ENCODE assay signal across 31 mouse cellular contexts in genomic region chr5:70501385-70501784, GRCm38 (mm10).
DNase-seq lines count a peak whose midpoint lies in the region; ATAC-seq lines count a peak whose summit lies in the region.
"Had no signal": no experiment of that assay in that cellular context is flagged by ENCODE, and none has a peak within 500 bp of the region (broad histone marks: within the 10 kb centered on the region; RNA-seq: fewer than 3 reads in every experiment).

No protein-coding gene starts in this region.

- H3K9ac ChIP-seq in forebrain, embryonic 15.5 days (replicated peaks), result no peak overlapping the region
- no peak overlapping the region for H3K9ac ChIP-seq in forebrain, embryonic 12.5 days
- no peak overlapping the region for H3K9ac ChIP-seq in kidney, embryonic 15.5 days
- H3K9ac ChIP-seq: embryonic facial prominence, embryonic 13.5 days; heart, embryonic 13.5 days; hindbrain, embryonic 14.5 days had no signal

- 0 out of 2 replicates have a peak, but pooled peaks have one; percentile 51 for ATAC-seq in forebrain, embryonic 15.5 days (replicated peaks)
- ATAC-seq in forebrain, embryonic 12.5 days (ENCODE audit: low FRiP score), result no peak
- no peak for ATAC-seq in kidney, embryonic 15.5 days (replicated peaks; ENCODE audit: low FRiP score)
- ATAC-seq: activated CD4-positive, CD25-positive, alpha-beta regulatory T cell, adult 4 months; CD4-positive, CD25-positive, alpha-beta regulatory T cell, adult 4 months; hindbrain, postnatal 0 days; inflammation-experienced regulatory T-cells, adult 6 months; intestine, embryonic 16.5 days had no signal

- H3K27me3 ChIP-seq in forebrain, embryonic 15.5 days, result no peaks in the 10 kb centered on the region
- H3K27me3 ChIP-seq in forebrain, embryonic 12.5 days, result no peaks in the 10 kb centered on the region
- no peaks in the 10 kb centered on the region for H3K27me3 ChIP-seq in kidney, embryonic 15.5 days
- H3K27me3 ChIP-seq: embryonic facial prominence, embryonic 13.5 days; heart, embryonic 13.5 days had no signal

- WGBS in forebrain, embryonic 15.5 days, result 40% methylated on average over 1 of the region's 1 CpGs
- WGBS in forebrain, embryonic 12.5 days, result 87% methylated on average over 1 of the region's 1 CpGs
- WGBS in kidney, embryonic 15.5 days, result 76% methylated on average over 1 of the region's 1 CpGs

- no peaks in the 10 kb centered on the region for H3K9me3 ChIP-seq in forebrain, embryonic 15.5 days
- no peaks in the 10 kb centered on the region for H3K9me3 ChIP-seq in forebrain, embryonic 12.5 days
- no peaks in the 10 kb centered on the region for H3K9me3 ChIP-seq in kidney, embryonic 15.5 days (replicated peaks)
- H3K9me3 ChIP-seq: embryonic facial prominence, embryonic 10.5 days; embryonic facial prominence, embryonic 13.5 days; heart, embryonic 10.5 days; heart, embryonic 13.5 days had no signal

- H3K4me1 ChIP-seq in forebrain, embryonic 15.5 days, result no peaks in the 10 kb centered on the region
- H3K4me1 ChIP-seq in forebrain, embryonic 12.5 days, result no peaks in the 10 kb centered on the region
- no peaks in the 10 kb centered on the region for H3K4me1 ChIP-seq in kidney, embryonic 15.5 days
- H3K4me1 ChIP-seq: embryonic facial prominence, embryonic 10.5 days; embryonic facial prominence, embryonic 13.5 days; heart, embryonic 10.5 days; heart, embryonic 13.5 days had no signal

- no peak overlapping the region for H3K4me3 ChIP-seq in forebrain, embryonic 15.5 days
- no peak overlapping the region for H3K4me3 ChIP-seq in forebrain, embryonic 12.5 days (replicated peaks)
- no peak overlapping the region for H3K4me3 ChIP-seq in kidney, embryonic 15.5 days (replicated peaks)
- H3K4me3 ChIP-seq: embryonic facial prominence, embryonic 10.5 days; embryonic facial prominence, embryonic 13.5 days; erythroblast, embryonic 14.5 days; heart, adult 2 months; heart, embryonic 10.5 days; heart, embryonic 13.5 days had no signal

- DNase-seq in layer of hippocampus, adult 9-11 months, result peak; percentile 10
- DNase-seq in layer of hippocampus, postnatal 10 days (ENCODE audit: low spot score in 2 of 2), result no peak
- DNase-seq in brain, embryonic 18.5 days (ENCODE audit: low read depth, low spot score), result peak; percentile 67
- DNase-seq in telencephalon, adult 2 months (ENCODE audit: low read depth, low spot score), result peak; percentile 47
- DNase-seq in left cerebral cortex, postnatal 4 days, result no peak
- DNase-seq: adrenal gland, adult 8-10 months; adrenal gland, postnatal 25 days; cerebellum, adult 11-12 months; cerebellum, adult 8-10 months; cerebellum, postnatal 10 days; cerebellum, postnatal 36 days; embryo, embryonic 11 days; gastrocnemius, postnatal 10 days; gastrocnemius, postnatal 36 days; heart, adult 2 months; heart, postnatal 14 days; heart, postnatal 4 days had no signal

- no peak overlapping the region for H3K4me2 ChIP-seq in forebrain, embryonic 15.5 days (replicated peaks)
- H3K4me2 ChIP-seq in forebrain, embryonic 12.5 days, result no peak overlapping the region
- no peak overlapping the region for H3K4me2 ChIP-seq in kidney, embryonic 15.5 days
- H3K4me2 ChIP-seq: embryonic facial prominence, embryonic 13.5 days; heart, embryonic 13.5 days; hindbrain, embryonic 14.5 days had no signal

- no peaks in the 10 kb centered on the region for H3K36me3 ChIP-seq in forebrain, embryonic 15.5 days
- no peaks in the 10 kb centered on the region for H3K36me3 ChIP-seq in forebrain, embryonic 12.5 days (replicated peaks)
- no peaks in the 10 kb centered on the region for H3K36me3 ChIP-seq in kidney, embryonic 15.5 days
- H3K36me3 ChIP-seq: embryonic facial prominence, embryonic 10.5 days; embryonic facial prominence, embryonic 13.5 days; heart, embryonic 10.5 days; heart, embryonic 13.5 days had no signal

- H3K27ac ChIP-seq in forebrain, embryonic 15.5 days (replicated peaks), result no peak overlapping the region
- H3K27ac ChIP-seq in forebrain, embryonic 12.5 days, result no peak overlapping the region
- H3K27ac ChIP-seq in kidney, embryonic 15.5 days, result no peak overlapping the region
- H3K27ac ChIP-seq: embryonic facial prominence, embryonic 10.5 days; embryonic facial prominence, embryonic 13.5 days; heart, adult 2 months; heart, embryonic 10.5 days; heart, embryonic 13.5 days; hindbrain, embryonic 14.5 days; hindbrain, postnatal 0 days had no signal

- intact Hi-C loops in left cerebral cortex, postnatal 4 days (cut with DNase I), result no loop called here

Comparison
In these comparisons a context has a peak if more than half of its experiments do, and no peak if none do; other contexts are left out.
1. DNase-seq: peak in layer of hippocampus, adult 9-11 months (single experiment), brain, embryonic 18.5 days (single experiment) and telencephalon, adult 2 months (single experiment); none in layer of hippocampus, postnatal 10 days (0 of 2) and left cerebral cortex, postnatal 4 days (single experiment).